Mouse (Mus musculus): ENCODE data around the gene Tead2. TPM values are rescaled to one million over a fixed set of nuclear protein-coding genes. Genes with fewer than 3 reads are reported as not detected.

Tead2 gene
- polyA plus RNA-seq, 1 experiment from 2014 or later = 20.2 TPM

DNA sequence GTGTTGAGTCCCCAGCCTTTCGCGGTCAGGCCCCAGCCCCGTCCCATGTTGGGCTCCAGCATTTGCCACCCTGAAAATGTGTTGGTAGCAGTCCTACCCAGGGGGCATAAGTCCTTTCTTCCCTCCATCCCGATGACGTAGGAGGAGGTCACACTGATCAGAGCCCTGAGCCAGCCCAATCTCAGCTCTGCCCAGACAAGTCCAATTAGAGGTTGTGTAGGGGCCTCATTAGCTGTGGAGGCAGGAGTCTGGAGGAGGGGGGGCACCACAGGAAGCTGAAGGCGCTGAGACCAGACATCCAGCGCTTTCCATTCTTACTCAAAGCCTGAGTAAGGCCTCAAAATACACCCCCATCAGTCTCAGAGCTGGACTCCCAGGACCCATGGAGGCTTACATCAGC, 29.6 kb upstream of the Tead2 start:
- no peak for TF ChIP-seq CTCF (IDR thresholded peaks at IDR 0.05; ENCODE audit: low read depth)
- TF ChIP-seq EP300 (IDR thresholded peaks at IDR 0.05; ENCODE audit: low read depth) = no peak
- no peak for ATAC-seq
- 57% methylated on average over 7 of the region's 7 CpGs for WGBS (ENCODE audit: insufficient replicate concordance)

DNA sequence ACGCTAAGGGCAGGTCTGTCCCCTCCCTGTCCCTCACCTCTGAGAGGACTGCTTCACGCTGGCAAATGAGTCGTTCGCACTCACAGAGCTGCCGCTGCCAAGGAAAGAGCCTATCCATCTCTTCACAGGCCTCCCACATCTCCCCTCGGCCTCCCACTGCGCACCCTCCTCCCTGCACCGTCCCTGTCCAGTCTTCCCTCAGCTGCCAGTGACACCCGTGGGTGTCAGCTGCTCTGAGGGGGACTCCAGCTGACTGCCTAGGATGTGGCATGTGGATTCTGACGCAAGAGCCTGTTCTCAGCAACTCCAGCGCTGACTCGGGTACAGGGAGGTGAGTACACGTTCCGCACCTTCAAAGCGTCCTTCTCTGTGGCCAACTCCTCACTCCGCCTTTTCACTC, 26.0 kb upstream of the Tead2 start:
- Histone ChIP-seq H3K4me3 (ENCODE audit: low read depth, low read length) (no peak overlapping the region), H3K27me3 (ENCODE audit: insufficient read depth, low read length) (peaks cover 51% of the 10 kb centered on the region), H3K4me1 (ENCODE audit: insufficient read depth) (no peaks in the 10 kb centered on the region), H3K36me3 (replicated peaks; ENCODE audit: insufficient read depth, low read length) (no peaks in the 10 kb centered on the region), H3K9ac (replicated peaks) (no peak overlapping the region), H3K9me3 (ENCODE audit: low read length) (no peaks in the 10 kb centered on the region), H3K27ac (ENCODE audit: low read depth) (no peak overlapping the region), H3K4me2 (ENCODE audit: low read depth, low read length) (no peak overlapping the region)
- ATAC-seq (no peak), DNase-seq (no peak)
- 51% methylated on average over 16 of the region's 16 CpGs for WGBS (ENCODE audit: insufficient replicate concordance)
- no peak for TF ChIP-seq CTCF (IDR thresholded peaks at IDR 0.05; ENCODE audit: low read depth)
- TF ChIP-seq EP300 (IDR thresholded peaks at IDR 0.05; ENCODE audit: low read depth) = no peak

More for the DNA sequence above, 29.6 kb upstream of the Tead2 start:
- no peak overlapping the region for H3K4me2 ChIP-seq (ENCODE audit: low read depth, low read length)
- no peak overlapping the region for H3K27ac ChIP-seq (ENCODE audit: low read depth)
- DNase-seq = no peak
- no peaks in the 10 kb centered on the region for H3K36me3 ChIP-seq (replicated peaks; ENCODE audit: insufficient read depth, low read length)
- no peaks in the 10 kb centered on the region for H3K9me3 ChIP-seq (ENCODE audit: low read length)
- H3K4me3 ChIP-seq (ENCODE audit: low read depth, low read length) = no peak overlapping the region
- H3K4me1 ChIP-seq (ENCODE audit: insufficient read depth) = peaks cover 7% of the 10 kb centered on the region
- H3K9ac ChIP-seq (replicated peaks) = no peak overlapping the region
- peaks cover 79% of the 10 kb centered on the region for H3K27me3 ChIP-seq (ENCODE audit: insufficient read depth, low read length)

DNA sequence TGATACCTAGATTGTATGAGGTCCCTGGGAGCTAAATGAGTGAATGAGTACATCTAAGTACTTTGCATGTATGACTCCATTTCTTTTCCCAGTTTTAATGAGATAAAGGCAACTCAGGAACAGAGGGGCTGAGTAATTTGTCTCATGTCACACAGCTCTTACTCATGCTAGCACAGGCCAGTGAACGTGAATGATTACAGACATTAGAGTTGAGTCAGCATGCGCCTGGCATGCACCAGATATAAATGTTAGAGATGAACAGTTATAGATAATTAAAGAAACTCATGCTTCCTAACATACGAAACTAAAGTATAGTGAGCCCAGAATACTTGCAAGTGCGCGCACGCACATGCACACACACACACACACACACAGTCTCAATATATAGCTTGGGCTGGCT, 25.4 kb upstream of the Tead2 start:
- Histone ChIP-seq H3K36me3 (replicated peaks; ENCODE audit: insufficient read depth, low read length) (no peaks in the 10 kb centered on the region), H3K9me3 (ENCODE audit: low read length) (no peaks in the 10 kb centered on the region), H3K27ac (ENCODE audit: low read depth) (no peak overlapping the region), H3K4me3 (ENCODE audit: low read depth, low read length) (no peak overlapping the region), H3K4me1 (ENCODE audit: insufficient read depth) (no peaks in the 10 kb centered on the region), H3K27me3 (ENCODE audit: insufficient read depth, low read length) (peaks cover 45% of the 10 kb centered on the region), H3K9ac (replicated peaks) (no peak overlapping the region), H3K4me2 (ENCODE audit: low read depth, low read length) (no peak overlapping the region)
- DNase-seq = no peak
- TF ChIP-seq CTCF (IDR thresholded peaks at IDR 0.05; ENCODE audit: low read depth) (no peak), EP300 (IDR thresholded peaks at IDR 0.05; ENCODE audit: low read depth) (no peak)
- 73% methylated on average over 6 of the region's 6 CpGs for WGBS (ENCODE audit: insufficient replicate concordance)
- ATAC-seq = no peak

DNA sequence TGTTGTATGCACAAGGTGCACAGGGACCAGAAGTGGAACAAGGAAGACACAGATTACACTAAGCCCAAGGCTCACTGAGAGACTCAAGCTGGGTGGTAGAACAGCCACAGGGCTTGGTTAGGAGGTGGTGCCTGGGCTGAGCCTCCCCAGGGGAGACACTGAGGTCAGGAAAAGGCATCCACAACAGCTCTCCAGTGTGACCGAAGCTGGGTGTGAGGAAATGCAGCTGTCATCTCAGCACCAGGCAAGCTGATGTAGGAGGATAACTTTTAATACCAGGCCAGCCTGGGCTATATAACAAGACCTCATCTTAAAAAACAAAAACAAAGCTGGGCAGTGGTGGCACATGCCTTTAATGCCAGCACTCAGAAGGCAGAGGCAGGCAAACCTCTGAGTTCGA, 24.4 kb upstream of the Tead2 start:
- Histone ChIP-seq H3K27ac (ENCODE audit: low read depth) (no peak overlapping the region), H3K36me3 (replicated peaks; ENCODE audit: insufficient read depth, low read length) (no peaks in the 10 kb centered on the region), H3K9me3 (ENCODE audit: low read length) (no peaks in the 10 kb centered on the region), H3K27me3 (ENCODE audit: insufficient read depth, low read length) (peaks cover 38% of the 10 kb centered on the region), H3K9ac (replicated peaks) (no peak overlapping the region), H3K4me1 (ENCODE audit: insufficient read depth) (no peaks in the 10 kb centered on the region), H3K4me2 (ENCODE audit: low read depth, low read length) (no peak overlapping the region), H3K4me3 (ENCODE audit: low read depth, low read length) (no peak overlapping the region)
- ATAC-seq (no peak), DNase-seq (no peak)
- TF ChIP-seq EP300 (IDR thresholded peaks at IDR 0.05; ENCODE audit: low read depth) (no peak), CTCF (IDR thresholded peaks at IDR 0.05; ENCODE audit: low read depth) (no peak)
- WGBS (ENCODE audit: insufficient replicate concordance) = 49% methylated on average over 2 of the region's 2 CpGs

GRCm38 (mm10) chr7:45191803-45192363, 23.7 kb upstream of the Tead2 start:
- H3K27me3 ChIP-seq (ENCODE audit: insufficient read depth, low read length) = peaks cover 30% of the 10 kb centered on the region
- TF ChIP-seq EP300 (IDR thresholded peaks at IDR 0.05; ENCODE audit: low read depth) (no peak), CTCF (IDR thresholded peaks at IDR 0.05; ENCODE audit: low read depth) (no peak)

GRCm38 (mm10) chr7:45192585-45193310, 22.8 kb upstream of the Tead2 start:
- H3K4me2 ChIP-seq (ENCODE audit: low read depth, low read length) = no peak overlapping the region
- no peak overlapping the region for H3K9ac ChIP-seq (replicated peaks)
- no peak overlapping the region for H3K4me3 ChIP-seq (ENCODE audit: low read depth, low read length)
- no peak for DNase-seq
- H3K36me3 ChIP-seq (replicated peaks; ENCODE audit: insufficient read depth, low read length) = no peaks in the 10 kb centered on the region
- no peak for TF ChIP-seq CTCF (IDR thresholded peaks at IDR 0.05; ENCODE audit: low read depth)
- TF ChIP-seq EP300 (IDR thresholded peaks at IDR 0.05; ENCODE audit: low read depth) = no peak
- H3K9me3 ChIP-seq (ENCODE audit: low read length) = no peaks in the 10 kb centered on the region
- H3K4me1 ChIP-seq (ENCODE audit: insufficient read depth) = no peaks in the 10 kb centered on the region
- no peak overlapping the region for H3K27ac ChIP-seq (ENCODE audit: low read depth)
- 66% methylated on average over 7 of the region's 7 CpGs for WGBS (ENCODE audit: insufficient replicate concordance)
- H3K27me3 ChIP-seq (ENCODE audit: insufficient read depth, low read length) = peaks cover 25% of the 10 kb centered on the region
- ATAC-seq = no peak

More at GRCm38 (mm10) chr7:45191803-45192363, 23.7 kb upstream of the Tead2 start:
- H3K9me3 ChIP-seq (ENCODE audit: low read length) = no peaks in the 10 kb centered on the region
- no peak overlapping the region for H3K27ac ChIP-seq (ENCODE audit: low read depth)
- no peak overlapping the region for H3K9ac ChIP-seq (replicated peaks)
- WGBS (ENCODE audit: insufficient replicate concordance) = 22% methylated on average over 8 of the region's 8 CpGs
- no peaks in the 10 kb centered on the region for H3K36me3 ChIP-seq (replicated peaks; ENCODE audit: insufficient read depth, low read length)
- H3K4me1 ChIP-seq (ENCODE audit: insufficient read depth) = no peaks in the 10 kb centered on the region
- no peak overlapping the region for H3K4me2 ChIP-seq (ENCODE audit: low read depth, low read length)
- ATAC-seq (no peak), DNase-seq (no peak)
- no peak overlapping the region for H3K4me3 ChIP-seq (ENCODE audit: low read depth, low read length)

Data from liver, postnatal 0 days (tissue).